8 mouse cellular contexts compared by ENCODE assay signal in the genomic region with DNA sequence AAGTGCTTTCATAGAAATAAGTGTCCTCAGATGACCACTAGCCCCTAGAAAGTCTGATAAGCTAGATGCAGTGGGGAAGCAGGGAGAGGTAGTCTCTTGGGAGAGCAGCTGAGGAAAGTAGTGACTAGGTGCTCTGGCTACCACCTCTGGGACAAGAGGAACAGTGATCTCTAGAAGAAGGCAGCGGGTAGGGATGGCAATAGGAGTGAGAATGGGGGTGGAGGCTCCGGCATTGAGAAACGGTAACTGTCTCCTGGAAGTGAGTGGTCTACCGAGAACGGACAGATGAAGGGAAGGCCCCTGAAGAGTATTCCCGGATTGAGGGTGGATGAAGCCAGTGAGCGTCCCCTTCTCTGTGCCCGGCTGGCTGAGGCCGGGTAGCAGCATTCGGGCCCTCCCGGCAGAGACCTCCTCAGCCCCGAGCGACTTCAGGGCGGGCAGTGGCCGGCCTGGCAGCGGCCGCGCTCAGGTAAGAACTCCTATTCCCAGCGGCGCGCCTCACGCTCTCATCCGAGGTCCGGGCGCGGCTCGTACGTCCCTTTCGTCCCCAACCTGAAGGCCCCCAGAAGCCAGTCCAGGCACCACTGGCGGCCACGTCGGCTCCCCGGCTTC. TPM values are rescaled to one million over a fixed set of nuclear protein-coding genes. Genes with fewer than 3 reads are reported as not detected.
DNase-seq lines count a peak whose midpoint lies in the region; ATAC-seq and TF ChIP-seq lines count a peak whose summit lies in the region.

No protein-coding gene starts in this region.

- no peaks in the 10 kb centered on the region for H3K36me3 ChIP-seq in lung, embryonic 14.5 days (ENCODE audit: insufficient read depth)
- H3K36me3 ChIP-seq in heart, embryonic 14.5 days (ENCODE audit: control insufficient read depth, insufficient read depth, low read length): no peaks in the 10 kb centered on the region
- no peaks in the 10 kb centered on the region for H3K36me3 ChIP-seq in liver, embryonic 15.5 days (replicated peaks)

- H3K27ac ChIP-seq in lung, embryonic 14.5 days (ENCODE audit: low read depth): peak overlapping the region; percentile 5; the same call in 1 of the 2 replicates
- H3K27ac ChIP-seq in brown adipose tissue, adult 24 weeks (replicated peaks; ENCODE audit: low read depth, low read length): peak overlapping the region; percentile 29; the same call in 1 of the 2 replicates
- H3K27ac ChIP-seq in heart, embryonic 14.5 days (replicated peaks in 1 of 2; ENCODE audit: control insufficient read depth in 1 of 2, insufficient read depth in 1 of 2, low read depth in 2 of 2, low read length in 2 of 2): peak overlapping the region in 1 of 2 experiments; percentile 68; a peak in 2 of 4 replicates
- peak overlapping the region; percentile 86 for H3K27ac ChIP-seq in liver, embryonic 15.5 days (replicated peaks)

- ATAC-seq in lung, embryonic 14.5 days (ENCODE audit: insufficient read depth): peak; percentile 67
- peak; percentile 66 for ATAC-seq in heart, embryonic 14.5 days (ENCODE audit: insufficient number of reproducible peaks, insufficient read depth, low FRiP score, low read depth)
- peak; percentile 75 for ATAC-seq in liver, embryonic 15.5 days (ENCODE audit: insufficient read depth)

- H3K9me3 ChIP-seq in lung, embryonic 14.5 days (ENCODE audit: low read depth, low read length): no peaks in the 10 kb centered on the region
- H3K9me3 ChIP-seq in heart, embryonic 14.5 days (ENCODE audit: control insufficient read depth, low read length): no peaks in the 10 kb centered on the region
- H3K9me3 ChIP-seq in liver, embryonic 15.5 days (replicated peaks): no peaks in the 10 kb centered on the region

- TF ChIP-seq CTCF in lung, embryonic 14.5 days (IDR thresholded peaks at IDR 0.05; ENCODE audit: low read depth): no peak

- WGBS in lung, embryonic 14.5 days: under 1% methylated on average over 33 of the region's 33 CpGs
- 2% methylated on average over 20 of the region's 33 CpGs for WGBS in heart, embryonic 14.5 days
- whole genome bisulfite sequencing in liver, embryonic 15.5 days (ENCODE audit: insufficient replicate concordance): under 1% methylated on average over 33 of the region's 33 CpGs

- H3K27me3 ChIP-seq in lung, embryonic 14.5 days (ENCODE audit: insufficient read depth, low read length): no peaks in the 10 kb centered on the region
- H3K27me3 ChIP-seq in heart, embryonic 14.5 days (ENCODE audit: control insufficient read depth, insufficient read depth, low read length): no peaks in the 10 kb centered on the region
- peaks cover 16% of the 10 kb centered on the region; the same call in 1 of the 2 replicates for H3K27me3 ChIP-seq in liver, embryonic 15.5 days

- H3K4me3 ChIP-seq in lung, embryonic 14.5 days (ENCODE audit: low read depth, low read length): peak overlapping the region; percentile 77
- peak overlapping the region; percentile 65 for H3K4me3 ChIP-seq in brown adipose tissue, adult 24 weeks (ENCODE audit: insufficient read depth, low read depth, low read length)
- peak overlapping the region; percentile 77 to 82 for H3K4me3 ChIP-seq in heart, embryonic 14.5 days (ENCODE audit: control insufficient read depth in 1 of 2, insufficient read depth in 1 of 2, low read depth in 1 of 2, low read length in 2 of 2)
- H3K4me3 ChIP-seq in liver, embryonic 15.5 days (replicated peaks): peak overlapping the region; percentile 92

- H3K4me1 ChIP-seq in lung, embryonic 14.5 days (ENCODE audit: insufficient read depth): no peaks in the 10 kb centered on the region
- H3K4me1 ChIP-seq in brown adipose tissue, adult 24 weeks (ENCODE audit: control insufficient read depth, insufficient read depth, insufficient read length, low read length): peaks cover 3% of the 10 kb centered on the region; the same call in 1 of the 2 replicates
- peaks cover 0 to 9% of the 10 kb centered on the region in 2 experiments; a peak in 3 of 4 replicates for H3K4me1 ChIP-seq in heart, embryonic 14.5 days (ENCODE audit: control insufficient read depth in 2 of 2, insufficient read depth in 2 of 2, low read length in 2 of 2)
- peaks cover 30% of the 10 kb centered on the region for H3K4me1 ChIP-seq in liver, embryonic 15.5 days (replicated peaks)

- peak overlapping the region; percentile 88 for H3K4me2 ChIP-seq in lung, embryonic 14.5 days
- H3K4me2 ChIP-seq in heart, embryonic 14.5 days (ENCODE audit: low read length): peak overlapping the region; percentile 84
- peak overlapping the region; percentile 92 for H3K4me2 ChIP-seq in liver, embryonic 15.5 days

- DNase-seq in lung, embryonic 14.5 days: peak; percentile 11
- DNase-seq in lung, postnatal 14 days: no peak
- peak; percentile 7 for DNase-seq in yolk sac, embryonic 10.5 days (ENCODE audit: low spot score)
- DNase-seq in layer of hippocampus, postnatal 14 days (ENCODE audit: low spot score in 2 of 2): no peak
- no peak for DNase-seq in spleen, postnatal 14 days (ENCODE audit: low spot score in 2 of 2)

- H3K9ac ChIP-seq in lung, embryonic 14.5 days: peak overlapping the region; percentile 84
- H3K9ac ChIP-seq in heart, embryonic 14.5 days (ENCODE audit: low read length): peak overlapping the region; percentile 87
- H3K9ac ChIP-seq in liver, embryonic 15.5 days: peak overlapping the region; percentile 94

RNA-seq across cellular contexts. Expression of a gene that starts 12.3 kb away (rescaled TPM):
- polyA plus RNA-seq in lung, embryonic 14.5 days (2014; fragmentation: Nextera tagmentation; extraction: Ambion mirVana): 22.2 and 27.9 TPM in 2 replicates
- polyA plus RNA-seq in brown adipose tissue, adult 24 weeks (2012; ENCODE audit: insufficient read depth, insufficient read length, missing spikeins): 5.4 and 7.8 TPM in 2 replicates
- 24.7 and 27.6 TPM in 2 replicates for polyA plus RNA-seq in heart, embryonic 14.5 days (2014; fragmentation: Nextera tagmentation; extraction: Ambion mirVana)
- polyA plus RNA-seq in liver, embryonic 15.5 days (2015; fragmentation: Nextera tagmentation; extraction: Ambion mirVana): 25.0 and 26.9 TPM in 2 replicates
- 10 to 100 TPM; 14.6 to 20.0 TPM for total RNA-seq in layer of hippocampus, postnatal 14 days (2021)

RNA-seq across cellular contexts. Expression of a gene that starts 52.4 kb away (rescaled TPM):
- polyA plus RNA-seq in lung, embryonic 14.5 days (2014; fragmentation: Nextera tagmentation; extraction: Ambion mirVana): 13.8 and 15.9 TPM in 2 replicates
- 25.7 and 31.5 TPM in 2 replicates for polyA plus RNA-seq in brown adipose tissue, adult 24 weeks (2012; ENCODE audit: insufficient read depth, insufficient read length, missing spikeins)
- 5.7 and 6.5 TPM in 2 replicates for polyA plus RNA-seq in heart, embryonic 14.5 days (2014; fragmentation: Nextera tagmentation; extraction: Ambion mirVana)
- polyA plus RNA-seq in liver, embryonic 15.5 days (2015; fragmentation: Nextera tagmentation; extraction: Ambion mirVana): 1.3 and 1.6 TPM in 2 replicates
- 1 to 10 TPM; 3.8 to 4.1 TPM for total RNA-seq in layer of hippocampus, postnatal 14 days (2021)

Comparison
In these comparisons a context has a peak if more than half of its experiments do, and no peak if none do; other contexts are left out.
1. DNase-seq: peak in lung, embryonic 14.5 days (single experiment) and yolk sac, embryonic 10.5 days (single experiment); none in lung, postnatal 14 days (single experiment), layer of hippocampus, postnatal 14 days (0 of 2) and spleen, postnatal 14 days (0 of 2).
2. Peak in every context shown above with its lines, with median percentiles within 50 percentile points of each other: ATAC-seq, H3K4me2 ChIP-seq, H3K4me3 ChIP-seq and H3K9ac ChIP-seq.